Mouse (Mus musculus) hindbrain, embryonic 10.5 days (tissue): ENCODE data around the gene Cyp4v3. TPM values are rescaled to one million over a fixed set of nuclear protein-coding genes. Genes with fewer than 3 reads are reported as not detected.

Source experiments
- DNase-seq: peaks from one replicate; pipeline ENCODE4 v3.0.0-alpha.2; 2017; ENCODE audit warnings: low spot score
- H3K27ac ChIP-seq: fragments of 300-500 bp; sonication (generic); 2 replicates; pipeline ENCODE4 v1.5.1; 2016; ENCODE audit warnings: mild to moderate bottlenecking, moderate library complexity
- H3K27me3 ChIP-seq: fragments of 300-500 bp; sonication (generic); 2 replicates; pipeline ENCODE4 v1.6.1; 2016; ENCODE audit warnings: mild to moderate bottlenecking; ENCODE audit not compliant: poor library complexity, insufficient read depth, severe bottlenecking
- H3K36me3 ChIP-seq: fragments of 300-500 bp; sonication (generic); 2 replicates; pipeline ENCODE4 v1.6.1; 2016; ENCODE audit warnings: mild to moderate bottlenecking, moderate library complexity
- H3K4me1 ChIP-seq: fragments of 300-500 bp; sonication (generic); replicated peaks from 2 replicates; pipeline ENCODE4 v1.6.1; 2016; ENCODE audit warnings: mild to moderate bottlenecking
- H3K4me3 ChIP-seq: fragments of 300-500 bp; sonication (generic); 2 replicates; pipeline ENCODE4 v1.5.1; 2016; ENCODE audit warnings: mild to moderate bottlenecking, moderate library complexity
- H3K9me3 ChIP-seq: fragments of 300-500 bp; sonication (generic); 2 replicates; pipeline ENCODE4 v1.6.1; 2016; ENCODE audit warnings: mild to moderate bottlenecking, moderate library complexity
- WGBS: fragments of 180-500 bp; shearing (Covaris S2); methylation state at CpG from one replicate; pipeline ENCODE4 v1.1.7; 2016; 5-methylcytosine and 5-hydroxymethylcytosine counted together
- polyA plus RNA-seq: library from polyadenylated mRNA; unstranded; fragments of >200 nt; fragmentation: Nextera tagmentation; extraction: Ambion mirVana; gene quantifications from 2 replicates; pipeline ENCODE4 v1.2.1, GENCODE M21; 2016

Gene Cyp4v3
- 0.41 and 0.45 TPM in 2 replicates for polyA plus RNA-seq

DNA sequence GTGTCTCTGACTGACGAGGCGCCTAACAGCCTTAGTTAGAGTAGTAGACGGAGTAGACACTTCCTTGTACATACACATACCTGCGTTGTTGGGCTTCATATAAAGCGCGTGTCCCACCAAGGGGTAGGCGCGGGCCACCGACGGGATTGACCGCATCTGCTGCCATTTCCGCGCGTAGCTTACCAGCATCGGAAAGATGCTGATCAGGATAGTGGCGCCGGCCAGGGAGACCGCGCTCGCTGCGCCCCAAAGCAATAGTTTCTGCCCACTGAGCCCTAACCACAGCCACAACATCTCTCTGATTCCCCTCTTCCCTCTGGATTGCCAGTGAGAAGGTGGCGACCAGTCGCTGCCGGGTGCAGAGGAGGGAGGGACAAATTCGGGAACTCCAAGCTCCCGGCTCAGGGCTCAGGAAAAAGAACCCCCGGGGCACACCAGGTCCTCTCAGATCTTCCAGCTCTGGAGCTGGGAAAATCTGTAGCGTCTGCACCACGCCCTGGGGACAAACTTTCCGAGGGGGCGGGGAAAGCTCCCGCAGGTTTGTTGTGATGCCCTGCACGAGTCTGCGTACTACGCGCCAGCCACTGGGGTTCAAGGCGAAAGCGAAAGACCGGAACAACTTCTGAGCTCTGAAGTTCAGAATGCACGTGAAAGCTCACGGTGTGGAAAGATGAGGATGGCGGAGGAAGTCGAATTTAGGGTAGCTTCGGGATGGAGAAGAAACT, at the start of gene Cyp4v3:
Cyp4v3 (minus strand) TSS at position 532 of the 725 bp plus-strand sequence.
- Histone ChIP-seq H3K36me3 (no peaks in the 10 kb centered on the region), H3K9me3 (no peaks in the 10 kb centered on the region), H3K27me3 (peaks cover 18% of the 10 kb centered on the region), H3K27ac (peak within 1 kb of the TSS; percentile 59; the same call in 1 of the 2 replicates), H3K4me1 (peaks cover 14% of the 10 kb centered on the region), H3K4me3 (peak within 1 kb of the TSS; percentile 73)
- peak; percentile 62 for DNase-seq
- WGBS: under 1% methylated on average over 44 of the region's 44 CpGs

DNA sequence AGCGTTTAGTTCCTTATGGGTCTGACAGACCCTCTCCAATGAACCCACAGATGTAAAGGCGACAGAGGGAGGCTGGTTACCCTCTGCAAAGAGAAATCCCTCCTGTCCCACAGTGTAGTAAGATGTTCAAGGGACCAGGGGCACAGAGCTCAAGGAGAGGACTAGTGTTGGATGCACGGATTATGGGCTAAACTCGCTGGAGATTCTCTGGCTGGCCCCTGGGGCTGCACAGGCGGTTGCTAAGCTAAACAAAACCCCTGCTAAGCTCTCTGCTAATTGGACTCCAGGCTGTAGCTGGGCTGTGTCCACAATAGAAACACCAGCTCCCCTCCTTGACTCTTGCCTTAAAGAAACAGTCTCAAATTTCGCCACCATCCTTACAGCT, 48.9 kb upstream of the Cyp4v3 start, which contains the start of gene Fam149a:
Fam149a (minus strand) TSS at position 329 of the 385 bp plus-strand sequence.
- Histone ChIP-seq H3K4me1 (peaks cover 20% of the 10 kb centered on the region), H3K27me3 (peaks cover 23% of the 10 kb centered on the region), H3K36me3 (no peaks in the 10 kb centered on the region), H3K4me3 (peak within 1 kb of the TSS; percentile 61), H3K9me3 (no peaks in the 10 kb centered on the region), H3K27ac (peak within 1 kb of the TSS; percentile 66)
- DNase-seq: peak; percentile 44
- WGBS: 2% methylated on average over 6 of the region's 6 CpGs

DNA sequence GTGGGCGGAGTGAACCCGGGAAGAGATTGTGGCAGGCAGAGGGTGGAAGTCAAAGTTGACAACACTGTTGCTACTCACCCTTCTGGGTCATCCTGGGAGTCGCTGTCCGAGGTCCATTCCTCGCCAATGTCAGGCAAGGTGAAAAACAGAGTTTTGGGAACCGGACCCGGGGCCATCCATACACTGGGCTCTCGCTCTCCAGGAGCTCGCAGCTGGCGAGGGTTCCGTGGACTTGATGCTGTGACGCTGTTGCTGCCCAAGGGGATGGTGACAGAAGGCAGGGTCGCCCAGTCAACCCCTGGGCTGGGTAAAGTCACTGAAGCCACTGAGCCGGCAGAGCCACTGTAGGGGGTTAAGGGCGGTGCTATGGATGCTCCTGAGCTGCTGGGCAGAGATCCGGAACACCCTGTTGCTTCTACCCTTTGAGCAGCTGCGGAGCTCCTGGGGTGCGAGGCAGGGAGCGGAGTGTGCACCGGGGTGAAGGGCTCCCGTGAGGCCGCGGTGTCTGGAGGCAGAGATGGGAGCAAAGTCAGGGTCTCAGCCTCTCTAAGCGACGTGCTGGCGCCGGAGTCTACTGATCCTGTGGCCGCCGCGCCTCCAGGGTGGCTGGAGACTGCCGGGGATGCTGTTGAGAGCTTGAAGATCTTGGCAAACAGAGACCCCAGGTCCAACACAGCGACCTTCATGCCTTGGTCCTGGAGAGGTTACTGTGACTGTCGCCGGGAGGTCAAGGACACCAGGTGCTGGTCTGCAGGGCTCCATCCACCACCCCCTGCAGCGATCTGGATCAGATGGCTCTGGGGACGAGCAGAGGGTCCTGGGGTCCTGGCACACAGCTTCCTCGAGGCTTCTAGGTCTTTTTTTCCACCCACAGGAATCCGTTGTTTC, 48.3 kb upstream of the Cyp4v3 start:
- peak overlapping the region; percentile 61 for H3K4me3 ChIP-seq
- peaks cover 23% of the 10 kb centered on the region for H3K27me3 ChIP-seq
- DNase-seq: peak; percentile 23
- no peaks in the 10 kb centered on the region for H3K36me3 ChIP-seq
- H3K9me3 ChIP-seq: no peaks in the 10 kb centered on the region
- H3K4me1 ChIP-seq: peaks cover 20% of the 10 kb centered on the region
- H3K27ac ChIP-seq: peak overlapping the region; percentile 66
- whole genome bisulfite sequencing: 1% methylated on average over 38 of the region's 38 CpGs

DNA sequence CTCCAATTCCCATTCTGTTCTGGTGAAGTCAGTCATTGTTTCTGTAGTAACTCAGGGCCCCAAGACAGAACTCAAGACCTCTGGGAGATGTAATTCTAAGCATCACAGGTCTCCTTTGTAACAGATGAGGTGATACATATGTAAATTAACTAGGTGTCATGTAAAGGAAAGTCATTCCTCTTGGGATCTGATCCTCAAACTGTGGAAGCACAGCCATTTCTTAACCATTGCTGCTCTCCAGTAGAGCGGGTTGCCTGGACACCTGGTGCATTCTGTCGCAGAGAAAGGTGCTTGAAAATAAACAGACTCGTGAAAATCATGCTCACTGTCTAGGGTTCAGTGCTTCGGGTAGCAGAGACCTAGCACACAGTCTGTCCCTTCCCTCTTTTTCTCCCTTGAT, 47.6 kb upstream of the Cyp4v3 start:
- Histone ChIP-seq H3K4me1 (peaks cover 20% of the 10 kb centered on the region), H3K36me3 (no peaks in the 10 kb centered on the region), H3K9me3 (no peaks in the 10 kb centered on the region), H3K27me3 (peaks cover 23% of the 10 kb centered on the region), H3K4me3 (peak overlapping the region; percentile 61), H3K27ac (no peak overlapping the region)
- WGBS: 10% methylated on average over 4 of the region's 4 CpGs
- no peak for DNase-seq

DNA sequence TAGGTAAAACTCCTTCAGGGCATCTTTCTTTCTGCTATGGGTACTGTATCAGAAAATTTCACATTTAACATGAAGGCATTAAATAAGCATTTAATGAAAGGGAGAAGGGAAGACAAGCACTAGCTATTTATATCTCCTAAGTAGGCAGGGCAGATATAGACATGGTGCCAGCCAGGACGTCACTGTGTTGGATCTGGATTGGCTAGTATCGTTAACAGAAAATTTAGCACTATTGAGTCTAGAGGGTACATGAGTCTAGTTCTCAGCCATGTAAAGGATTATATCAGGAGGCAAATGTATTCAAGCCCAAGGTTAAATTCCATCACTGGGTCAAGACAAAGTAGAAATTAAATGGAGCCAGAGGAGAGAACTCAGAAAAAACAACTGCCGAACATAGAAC, 41.1 kb upstream of the Cyp4v3 start:
- 85% methylated on average over 3 of the region's 3 CpGs for WGBS
- H3K27me3 ChIP-seq: no peaks in the 10 kb centered on the region
- no peak overlapping the region for H3K27ac ChIP-seq
- H3K36me3 ChIP-seq: no peaks in the 10 kb centered on the region
- H3K4me1 ChIP-seq: no peaks in the 10 kb centered on the region
- H3K4me3 ChIP-seq: no peak overlapping the region
- no peaks in the 10 kb centered on the region for H3K9me3 ChIP-seq
- no peak for DNase-seq

DNA sequence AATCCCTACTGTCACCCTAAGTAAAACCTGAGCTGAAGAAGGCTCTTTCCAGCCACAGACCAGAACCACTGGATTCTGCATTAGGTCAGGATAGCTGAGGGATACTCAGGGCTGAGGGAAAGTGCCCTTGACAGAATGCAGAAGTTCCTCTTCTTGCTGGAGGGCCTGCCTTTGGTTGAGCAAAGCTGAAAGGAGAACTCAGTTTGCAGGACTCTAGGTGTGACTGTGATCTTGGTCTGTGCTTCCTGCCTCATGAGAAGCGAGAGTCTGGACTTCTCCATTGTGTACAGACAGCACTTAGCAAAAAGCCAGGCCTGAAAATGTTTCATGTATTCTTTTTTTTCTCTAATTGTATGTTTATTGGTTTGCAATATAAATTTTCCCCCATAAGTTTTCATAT, 34.1 kb upstream of the Cyp4v3 start:
- Histone ChIP-seq H3K36me3 (no peaks in the 10 kb centered on the region), H3K4me1 (no peaks in the 10 kb centered on the region), H3K27me3 (no peaks in the 10 kb centered on the region), H3K4me3 (no peak overlapping the region), H3K27ac (no peak overlapping the region), H3K9me3 (no peaks in the 10 kb centered on the region)
- no peak for DNase-seq
- WGBS: 84% methylated on average over 1 of the region's 1 CpGs

DNA sequence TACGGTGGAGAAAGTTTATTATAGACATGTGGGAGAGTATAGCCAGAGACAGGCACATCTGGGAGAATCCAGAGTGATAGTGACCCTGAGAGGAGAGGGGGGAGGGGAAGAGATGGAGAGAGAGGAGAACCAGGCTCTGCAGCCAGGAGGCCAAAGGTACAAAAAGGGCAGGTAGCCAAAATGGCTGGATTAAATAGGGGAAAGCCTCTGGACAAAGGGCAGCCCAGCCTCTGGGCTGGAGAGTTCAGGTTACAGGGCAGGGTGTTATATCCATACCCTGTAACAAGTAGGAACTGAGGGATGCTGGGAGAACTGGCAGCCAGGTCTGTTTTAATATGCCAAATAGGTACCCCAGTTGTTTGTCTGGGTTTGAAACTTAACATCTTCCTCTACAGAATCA, 30.2 kb upstream of the Cyp4v3 start:
- no peak overlapping the region for H3K27ac ChIP-seq
- H3K36me3 ChIP-seq: no peaks in the 10 kb centered on the region
- H3K9me3 ChIP-seq: no peaks in the 10 kb centered on the region
- H3K4me3 ChIP-seq: no peak overlapping the region
- 90% methylated on average over 1 of the region's 1 CpGs for WGBS
- no peaks in the 10 kb centered on the region for H3K27me3 ChIP-seq
- H3K4me1 ChIP-seq: peaks cover 6% of the 10 kb centered on the region; the same call in 1 of the 2 replicates
- no peak for DNase-seq

DNA sequence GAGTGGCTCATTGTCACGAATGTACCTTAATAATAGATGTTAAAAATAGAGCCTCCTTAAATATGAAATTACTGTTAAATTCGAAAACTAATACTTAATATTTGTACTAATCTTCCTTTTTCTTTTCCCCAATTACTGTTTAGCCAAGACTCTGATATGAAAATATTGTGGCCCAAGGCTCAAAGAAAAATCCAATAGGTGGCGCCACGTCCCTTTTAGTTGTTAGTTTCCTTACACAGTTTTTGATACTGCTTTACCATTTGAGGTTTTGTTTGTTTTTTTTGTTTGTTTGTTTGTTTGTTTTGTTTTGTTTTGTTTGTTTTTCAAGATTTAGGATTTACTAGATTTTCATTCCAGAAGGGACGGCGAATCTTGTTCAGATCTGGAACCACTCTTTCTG, 29.3 kb upstream of the Cyp4v3 start:
- DNase-seq: no peak
- Histone ChIP-seq H3K9me3 (no peaks in the 10 kb centered on the region), H3K4me1 (peaks cover 12% of the 10 kb centered on the region; the same call in 1 of the 2 replicates), H3K27me3 (no peaks in the 10 kb centered on the region), H3K27ac (no peak overlapping the region), H3K36me3 (no peaks in the 10 kb centered on the region), H3K4me3 (no peak overlapping the region)
- WGBS: 62% methylated on average over 6 of the region's 6 CpGs

DNA sequence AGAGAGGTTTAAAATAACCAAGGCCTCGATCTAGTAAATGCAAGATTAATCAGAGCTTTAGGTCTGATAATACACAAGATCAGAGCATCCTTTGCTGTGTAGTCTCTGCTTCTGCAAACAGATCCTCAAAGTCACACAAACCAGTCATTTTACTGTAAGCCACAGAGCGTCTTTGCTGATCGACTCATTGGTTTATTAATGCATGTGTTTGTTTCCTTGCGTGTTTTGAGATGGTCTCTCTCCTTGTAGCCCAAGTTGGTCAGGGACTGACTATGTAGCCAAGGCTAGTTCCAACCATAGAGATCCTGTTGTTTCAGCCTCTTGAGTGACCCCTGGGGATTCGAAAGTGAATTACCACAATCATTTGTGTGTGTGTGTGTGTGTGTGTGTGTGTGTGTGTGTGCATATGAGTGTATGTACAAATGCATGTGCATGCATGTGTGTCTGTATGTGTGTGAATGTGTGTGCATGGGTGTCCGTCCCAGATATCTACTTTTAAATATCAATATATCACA, 26.1 kb upstream of the Cyp4v3 start:
- H3K36me3 ChIP-seq: no peaks in the 10 kb centered on the region
- WGBS: 84% methylated on average over 6 of the region's 6 CpGs
- no peaks in the 10 kb centered on the region for H3K9me3 ChIP-seq
- no peaks in the 10 kb centered on the region for H3K27me3 ChIP-seq
- peaks cover 12% of the 10 kb centered on the region; the same call in 1 of the 2 replicates for H3K4me1 ChIP-seq
- peak overlapping the region; percentile 77 for H3K4me3 ChIP-seq
- H3K27ac ChIP-seq: no peak overlapping the region
- peak; percentile 22 for DNase-seq

DNA sequence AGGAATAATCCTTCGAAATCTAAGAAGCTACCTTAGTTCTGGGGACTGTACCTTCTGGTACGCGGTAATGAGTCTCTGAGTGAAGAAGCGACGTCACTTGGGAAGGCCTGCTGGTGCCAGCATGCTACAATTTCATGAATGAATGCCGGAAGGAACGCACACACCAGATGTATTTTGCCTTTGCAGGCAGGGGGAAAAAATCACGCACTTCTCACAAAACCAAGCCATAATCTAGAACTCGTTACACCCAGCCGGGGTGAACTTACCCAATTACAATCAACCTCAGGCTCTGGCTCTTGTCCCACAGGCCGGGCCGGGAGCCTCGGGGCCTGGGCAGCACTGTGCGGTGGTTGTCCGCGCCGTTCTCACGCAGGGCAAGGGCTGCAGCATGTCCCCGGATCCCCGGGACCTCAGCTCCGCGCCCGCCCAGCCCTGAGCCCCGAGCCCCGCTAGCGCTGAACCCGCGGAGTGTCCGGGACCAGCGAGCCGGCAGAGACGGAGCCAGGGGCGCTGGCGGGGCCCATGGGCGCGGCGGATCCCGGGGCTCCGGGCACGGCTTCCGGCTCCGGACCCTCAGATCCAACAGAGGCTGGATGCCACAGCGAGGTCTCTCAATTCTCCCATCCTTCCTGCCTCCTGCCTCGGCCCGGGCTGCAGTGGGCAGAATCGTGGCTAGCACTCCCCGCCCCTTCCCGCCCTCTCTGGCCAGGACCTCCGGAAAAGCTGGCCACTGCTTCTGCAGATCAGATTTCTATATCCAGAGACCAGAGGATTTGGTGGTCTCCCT, 25.3 kb upstream of the Cyp4v3 start:
- Histone ChIP-seq H3K27ac (peak overlapping the region; percentile 89), H3K4me3 (peak overlapping the region; percentile 77), H3K27me3 (no peaks in the 10 kb centered on the region), H3K36me3 (no peaks in the 10 kb centered on the region), H3K9me3 (no peaks in the 10 kb centered on the region), H3K4me1 (peaks cover 12% of the 10 kb centered on the region; the same call in 1 of the 2 replicates)
- 4% methylated on average over 49 of the region's 49 CpGs for WGBS
- DNase-seq: peak; percentile 71

DNA sequence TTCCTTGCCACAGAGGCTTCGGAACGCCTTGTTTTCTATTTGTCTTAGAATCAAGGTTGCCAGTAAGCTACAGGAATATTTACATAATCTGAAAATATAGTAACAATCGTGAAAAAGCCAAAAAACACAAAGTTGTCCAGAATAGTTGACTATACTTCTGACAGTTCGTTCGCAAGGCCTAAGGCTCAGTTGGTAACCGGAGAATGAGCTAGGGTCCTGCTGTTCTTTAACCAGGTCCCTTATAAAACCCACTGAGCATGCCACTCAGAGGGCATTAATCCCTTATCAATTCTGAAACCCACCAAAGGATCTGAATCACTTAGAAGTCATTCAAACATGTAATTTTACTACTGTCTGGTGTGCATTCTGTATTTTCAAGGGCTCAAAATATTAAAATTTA, 22.8 kb upstream of the Cyp4v3 start:
- Histone ChIP-seq H3K27ac (no peak overlapping the region), H3K27me3 (no peaks in the 10 kb centered on the region), H3K4me3 (no peak overlapping the region), H3K9me3 (no peaks in the 10 kb centered on the region), H3K36me3 (peaks cover 3% of the 10 kb centered on the region; the same call in 1 of the 2 replicates), H3K4me1 (peaks cover 12% of the 10 kb centered on the region; the same call in 1 of the 2 replicates)
- no peak for DNase-seq
- WGBS: 82% methylated on average over 6 of the region's 6 CpGs

DNA sequence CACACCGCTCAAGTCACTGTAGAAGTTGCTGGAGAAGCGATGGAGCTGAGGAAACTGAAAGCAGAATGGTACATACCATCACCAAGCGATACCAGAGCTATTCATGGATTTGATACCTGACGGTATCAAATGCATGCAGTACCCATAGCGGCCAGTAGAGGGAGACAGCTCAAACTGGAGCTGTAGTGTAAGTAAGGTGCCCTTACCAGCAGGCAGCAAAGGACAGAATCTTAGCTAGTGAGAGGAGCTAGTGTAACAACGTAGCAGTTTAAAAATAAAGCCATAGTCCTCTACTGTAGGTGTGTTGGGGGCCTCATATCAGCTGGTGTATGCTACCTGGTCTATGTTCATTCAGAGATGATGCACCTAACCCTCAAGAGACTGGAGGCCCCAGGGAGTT, 12.0 kb upstream of the Cyp4v3 start:
- no peaks in the 10 kb centered on the region for H3K27me3 ChIP-seq
- H3K27ac ChIP-seq: no peak overlapping the region
- no peak overlapping the region for H3K4me3 ChIP-seq
- WGBS: 23% methylated on average over 6 of the region's 6 CpGs
- DNase-seq: peak; percentile 78
- H3K9me3 ChIP-seq: no peaks in the 10 kb centered on the region
- H3K4me1 ChIP-seq: no peaks in the 10 kb centered on the region
- peaks cover 29% of the 10 kb centered on the region for H3K36me3 ChIP-seq
